Mouse (Mus musculus) stomach, postnatal 0 days (tissue): Measurements from ENCODE around the gene Plekha6. TPM values are rescaled to one million over a fixed set of nuclear protein-coding genes. Genes with fewer than 3 reads are reported as not detected.

Source experiments
- ATAC-seq: fragments of 200-750 bp; cut with Nextera tagmentation; 2 replicates; pipeline ENCODE4 v1.8.0; 2017; ENCODE audit not compliant: low FRiP score, low TSS enrichment
- DNase-seq: peaks from one replicate; pipeline ENCODE4 v3.0.0-alpha.2; 2016; ENCODE audit warnings: low spot score
- H3K27ac ChIP-seq: fragments of 300-500 bp; sonication (generic); replicated peaks from 2 replicates; pipeline ENCODE4 v1.5.1; 2014; ENCODE audit warnings: mild to moderate bottlenecking, control low read depth
- H3K27me3 ChIP-seq: fragments of 300-500 bp; sonication (generic); 2 replicates; pipeline ENCODE4 v1.6.1; 2014; ENCODE audit warnings: low read length; ENCODE audit not compliant: control insufficient read depth, insufficient read depth
- H3K36me3 ChIP-seq: fragments of 300-500 bp; sonication (generic); 2 replicates; pipeline ENCODE4 v1.6.1; 2014; ENCODE audit warnings: low read length, mixed read lengths; ENCODE audit not compliant: control insufficient read depth, insufficient read depth
- H3K4me1 ChIP-seq: fragments of 300-500 bp; sonication (generic); replicated peaks from 2 replicates; pipeline ENCODE4 v1.6.1; 2014; ENCODE audit warnings: antibody characterized with exemption; ENCODE audit not compliant: control insufficient read depth, insufficient read depth
- H3K4me2 ChIP-seq: fragments of 300-500 bp; sonication (generic); replicated peaks from 2 replicates; pipeline ENCODE4 v1.6.1; 2014; ENCODE audit warnings: low read depth, mild to moderate bottlenecking, control low read depth, moderate library complexity
- H3K4me3 ChIP-seq: fragments of 300-500 bp; sonication (generic); 2 replicates; pipeline ENCODE4 v1.5.1; 2014; ENCODE audit warnings: low read depth, low read length, control low read depth
- H3K9ac ChIP-seq: fragments of 300-500 bp; sonication (generic); 2 replicates; pipeline ENCODE4 v1.6.1; 2014; ENCODE audit warnings: mild to moderate bottlenecking, low read length, control low read depth, mixed read lengths
- H3K9me3 ChIP-seq: fragments of 300-500 bp; sonication (generic); 2 replicates; pipeline ENCODE4 v1.6.1; 2016; ENCODE audit warnings: low read length; ENCODE audit not compliant: control insufficient read depth
- CTCF ChIP-seq: IDR thresholded peaks from 2 replicates; pipeline ENCODE4 v1.5.1; 2016; ENCODE audit warnings: antibody characterized with exemption, low read depth, mild to moderate bottlenecking, moderate library complexity
- EP300 ChIP-seq: optimal IDR thresholded peaks from 2 replicates; pipeline ENCODE3; 2016; ENCODE audit warnings: antibody characterized with exemption
- WGBS: fragments of 180-500 bp; shearing (Covaris S2); extraction: QIAGEN DNeasy Blood & Tissue Kit; methylation state at CpG from one replicate; pipeline ENCODE4 v1.1.7; 2014; 5-methylcytosine and 5-hydroxymethylcytosine counted together
- polyA plus RNA-seq: library from polyadenylated mRNA; unstranded; fragments of >200 nt; fragmentation: Nextera tagmentation; extraction: Ambion mirVana; gene quantifications from 2 replicates; pipeline ENCODE4 v1.2.1, GENCODE M21; 2015

Plekha6 gene
- 11.1 and 12.1 TPM in 2 replicates for polyA plus RNA-seq

- ATAC-seq (peak; percentile 38), DNase-seq (peak; percentile 74)
- Histone ChIP-seq H3K27ac (peak within 1 kb of the TSS; percentile 90), H3K9me3 (no peaks in the 10 kb centered on the region), H3K4me1 (peaks cover 1% of the 10 kb centered on the region; the same call in 1 of the 2 replicates), H3K9ac (peak within 1 kb of the TSS; percentile 71), H3K4me3 (peak within 1 kb of the TSS; percentile 62), H3K36me3 (no peaks in the 10 kb centered on the region), H3K4me2 (peak within 1 kb of the TSS; percentile 95), H3K27me3 (no peaks in the 10 kb centered on the region; the same call in 1 of the 2 replicates)
- peak; percentile 27; the same call in 1 of the 2 replicates for TF ChIP-seq CTCF
- no peak for TF ChIP-seq EP300
- WGBS, result under 1% methylated on average over 63 of the region's 68 CpGs
Measured at GRCm38 (mm10) chr1:133163820-133164431, at the start of gene Plekha6. Gene Plekha6 (plus strand): TSS chr1:133164210.

- 90% methylated on average over 4 of the region's 4 CpGs for WGBS
- H3K27me3 ChIP-seq, result no peaks in the 10 kb centered on the region
- H3K4me3 ChIP-seq, result no peak overlapping the region
- H3K9me3 ChIP-seq, result no peaks in the 10 kb centered on the region
- ATAC-seq, result no peak
- DNase-seq, result no peak
- H3K4me2 ChIP-seq, result no peak overlapping the region
- peak; percentile 13; the same call in 1 of the 2 replicates for TF ChIP-seq CTCF
- TF ChIP-seq EP300, result no peak
- H3K27ac ChIP-seq, result no peak overlapping the region
- H3K9ac ChIP-seq, result no peak overlapping the region
- no peaks in the 10 kb centered on the region for H3K4me1 ChIP-seq
- no peaks in the 10 kb centered on the region for H3K36me3 ChIP-seq
Measured at GRCm38 (mm10) chr1:133116108-133116507, 47.9 kb upstream of the Plekha6 start.

GRCm38 (mm10) chr1:133118127-133118526, 45.9 kb upstream of the Plekha6 start:
- no peak overlapping the region for H3K4me3 ChIP-seq
- H3K4me2 ChIP-seq, result no peak overlapping the region
- H3K9me3 ChIP-seq, result no peaks in the 10 kb centered on the region
- 86% methylated on average over 5 of the region's 5 CpGs for WGBS
- no peak overlapping the region for H3K27ac ChIP-seq
- H3K27me3 ChIP-seq, result no peaks in the 10 kb centered on the region
- no peak for TF ChIP-seq EP300
- no peak for TF ChIP-seq CTCF
- DNase-seq (peak; percentile 36), ATAC-seq (peak; percentile 80)
- H3K9ac ChIP-seq, result no peak overlapping the region
- H3K4me1 ChIP-seq, result no peaks in the 10 kb centered on the region
- no peaks in the 10 kb centered on the region for H3K36me3 ChIP-seq

- Histone ChIP-seq H3K9me3 (no peaks in the 10 kb centered on the region), H3K9ac (no peak overlapping the region), H3K4me2 (no peak overlapping the region), H3K4me1 (no peaks in the 10 kb centered on the region), H3K36me3 (no peaks in the 10 kb centered on the region), H3K4me3 (no peak overlapping the region), H3K27ac (no peak overlapping the region), H3K27me3 (no peaks in the 10 kb centered on the region)
- DNase-seq (no peak), ATAC-seq (peak; percentile 58)
- TF ChIP-seq EP300, result no peak
- TF ChIP-seq CTCF, result no peak
- WGBS, result 70% methylated on average over 3 of the region's 3 CpGs
Measured at GRCm38 (mm10) chr1:133118844-133119243, 45.2 kb upstream of the Plekha6 start.

- DNase-seq, result no peak
- 27% methylated on average over 7 of the region's 7 CpGs for WGBS
- no peak overlapping the region for H3K4me3 ChIP-seq
- H3K27me3 ChIP-seq, result no peaks in the 10 kb centered on the region
- no peaks in the 10 kb centered on the region for H3K9me3 ChIP-seq
- no peaks in the 10 kb centered on the region for H3K36me3 ChIP-seq
- TF ChIP-seq EP300, result no peak
- TF ChIP-seq CTCF, result peak; percentile 28; the same call in 1 of the 2 replicates
- ATAC-seq, result 0 out of 2 replicates have a peak, but pooled peaks have one; percentile 27
- no peaks in the 10 kb centered on the region for H3K4me1 ChIP-seq
- no peak overlapping the region for H3K4me2 ChIP-seq
- H3K27ac ChIP-seq, result no peak overlapping the region
- no peak overlapping the region for H3K9ac ChIP-seq
Measured at GRCm38 (mm10) chr1:133119931-133120712, 43.9 kb upstream of the Plekha6 start.

GRCm38 (mm10) chr1:133121246-133121645, 42.8 kb upstream of the Plekha6 start:
- no peaks in the 10 kb centered on the region for H3K27me3 ChIP-seq
- no peaks in the 10 kb centered on the region for H3K36me3 ChIP-seq
- no peak for DNase-seq
- H3K4me1 ChIP-seq, result no peaks in the 10 kb centered on the region
- ATAC-seq, result no peak
- H3K4me3 ChIP-seq, result no peak overlapping the region
- TF ChIP-seq EP300 (no peak), CTCF (no peak)
- no peak overlapping the region for H3K4me2 ChIP-seq
- H3K9ac ChIP-seq, result no peak overlapping the region
- H3K27ac ChIP-seq, result no peak overlapping the region
- H3K9me3 ChIP-seq, result no peaks in the 10 kb centered on the region
- 52% methylated on average over 6 of the region's 6 CpGs for WGBS
